Mouse (Mus musculus) forebrain, embryonic 14.5 days (tissue): ENCODE results near the gene Gramd4. TPM values are rescaled to one million over a fixed set of nuclear protein-coding genes. Genes with fewer than 3 reads are reported as not detected.
A peak's percentile ranks its signal among the peaks of the same experiment; 100 is the strongest.

Experiments used
- ATAC-seq: fragments of 200-750 bp; cut with Nextera tagmentation; 2 replicates; pipeline ENCODE4 v1.8.0; 2017; ENCODE audit warnings: mild to moderate bottlenecking, moderate library complexity
- DNase-seq: peaks from one replicate; pipeline ENCODE4 v3.0.0-alpha.2; 2015; ENCODE audit warnings: low spot score
- H3K27ac ChIP-seq: fragments of 300-500 bp; sonication (generic); 2 replicates; pipeline ENCODE4 v1.5.1; 2014; ENCODE audit warnings: low read depth, mild to moderate bottlenecking, control low read depth, low read length, moderate library complexity
- H3K27me3 ChIP-seq: fragments of 300-500 bp; sonication (generic); replicated peaks from 2 replicates; pipeline ENCODE4 v1.6.1; 2014; ENCODE audit warnings: low read length, control low read depth, mixed read lengths; ENCODE audit not compliant: control insufficient read depth, insufficient read depth
- H3K36me3 ChIP-seq: fragments of 300-500 bp; sonication (generic); 2 replicates; pipeline ENCODE4 v1.6.1; 2014; ENCODE audit warnings: low read length, control low read depth; ENCODE audit not compliant: control insufficient read depth, insufficient read depth
- H3K4me1 ChIP-seq: fragments of 300-500 bp; sonication (generic); 2 replicates; pipeline ENCODE4 v1.6.1; 2014; ENCODE audit warnings: antibody characterized with exemption, low read length, control low read depth; ENCODE audit not compliant: control insufficient read depth, insufficient read depth
- H3K4me2 ChIP-seq: fragments of 300-500 bp; sonication (generic); 2 replicates; pipeline ENCODE4 v1.6.1; 2014; ENCODE audit warnings: mild to moderate bottlenecking, control low read depth, low read length
- H3K4me3 ChIP-seq: fragments of 300-500 bp; sonication (generic); 2 replicates; pipeline ENCODE4 v1.5.1; 2014; ENCODE audit warnings: low read depth, low read length, control low read depth
- H3K9ac ChIP-seq: fragments of 300-500 bp; sonication (generic); 2 replicates; pipeline ENCODE4 v1.6.1; 2014; ENCODE audit warnings: mild to moderate bottlenecking, low read length, control low read depth, moderate library complexity
- H3K9me3 ChIP-seq: fragments of 300-500 bp; sonication (generic); replicated peaks from 2 replicates; pipeline ENCODE4 v1.6.1; 2016; ENCODE audit warnings: low read length, control low read depth, mixed read lengths; ENCODE audit not compliant: control insufficient read depth
- WGBS: fragments of 180-500 bp; shearing (Covaris S2); extraction: QIAGEN DNeasy Blood & Tissue Kit; methylation state at CpG from one replicate; pipeline ENCODE4 v1.1.7; 2014; 5-methylcytosine and 5-hydroxymethylcytosine counted together
- polyA plus RNA-seq: library from polyadenylated mRNA; unstranded; fragments of >200 nt; fragmentation: Nextera tagmentation; extraction: Ambion mirVana; gene quantifications from 2 replicates; pipeline ENCODE4 v1.2.1, GENCODE M21; 2014

The Gramd4 gene
- polyA plus RNA-seq, 1 experiment from 2014 or later, result 20.7 TPM

- DNase-seq (no peak), ATAC-seq (no peak)
- H3K36me3 ChIP-seq, result no peaks in the 10 kb centered on the region
- H3K27me3 ChIP-seq, result no peaks in the 10 kb centered on the region
- H3K4me2 ChIP-seq, result no peak overlapping the region
- no peak overlapping the region for H3K27ac ChIP-seq
- no peaks in the 10 kb centered on the region for H3K9me3 ChIP-seq
- WGBS, result 78% methylated on average over 5 of the region's 5 CpGs
- H3K4me3 ChIP-seq, result no peak overlapping the region
- H3K4me1 ChIP-seq, result peaks cover 23% of the 10 kb centered on the region
- H3K9ac ChIP-seq, result no peak overlapping the region
These were observed 22.0 kb downstream of the Gramd4 start for GRCm38 (mm10) chr15:86079467-86079866.

- 73% methylated on average over 4 of the region's 4 CpGs for WGBS
- Histone ChIP-seq H3K4me2 (no peak overlapping the region), H3K9ac (no peak overlapping the region), H3K27ac (no peak overlapping the region), H3K27me3 (no peaks in the 10 kb centered on the region), H3K9me3 (no peaks in the 10 kb centered on the region), H3K36me3 (no peaks in the 10 kb centered on the region), H3K4me1 (peaks cover 27% of the 10 kb centered on the region), H3K4me3 (no peak overlapping the region)
- ATAC-seq, result no peak
- DNase-seq, result no peak
These were observed 22.4 kb downstream of the Gramd4 start for GRCm38 (mm10) chr15:86079876-86080275.

GRCm38 (mm10) chr15:86080408-86080807, 22.9 kb downstream of the Gramd4 start:
- no peak for DNase-seq
- 75% methylated on average over 1 of the region's 1 CpGs for WGBS
- Histone ChIP-seq H3K27ac (no peak overlapping the region), H3K4me2 (no peak overlapping the region), H3K4me1 (peaks cover 32% of the 10 kb centered on the region), H3K27me3 (no peaks in the 10 kb centered on the region), H3K4me3 (no peak overlapping the region), H3K9me3 (no peaks in the 10 kb centered on the region), H3K9ac (no peak overlapping the region), H3K36me3 (no peaks in the 10 kb centered on the region)
- ATAC-seq, result no peak

- ATAC-seq, result no peak
These were observed 24.2 kb downstream of the Gramd4 start for GRCm38 (mm10) chr15:86081654-86082053.

GRCm38 (mm10) chr15:86082551-86082961, 25.1 kb downstream of the Gramd4 start:
- H3K9me3 ChIP-seq, result no peaks in the 10 kb centered on the region
- no peaks in the 10 kb centered on the region for H3K27me3 ChIP-seq
- H3K4me2 ChIP-seq, result no peak overlapping the region
- DNase-seq, result no peak
- ATAC-seq, result no peak
- H3K4me3 ChIP-seq, result no peak overlapping the region
- WGBS, result 74% methylated on average over 11 of the region's 11 CpGs
- no peak overlapping the region; the same call in 1 of the 2 replicates for H3K27ac ChIP-seq
- H3K4me1 ChIP-seq, result peaks cover 52% of the 10 kb centered on the region
- H3K9ac ChIP-seq, result no peak overlapping the region
- H3K36me3 ChIP-seq, result no peaks in the 10 kb centered on the region

More at GRCm38 (mm10) chr15:86081654-86082053, 24.2 kb downstream of the Gramd4 start:
- Histone ChIP-seq H3K36me3 (no peaks in the 10 kb centered on the region), H3K9me3 (no peaks in the 10 kb centered on the region), H3K27ac (0 out of 2 replicates have a peak overlapping the region, but pooled peaks have one; percentile 21), H3K4me1 (peaks cover 44% of the 10 kb centered on the region), H3K27me3 (no peaks in the 10 kb centered on the region), H3K9ac (no peak overlapping the region), H3K4me2 (no peak overlapping the region), H3K4me3 (no peak overlapping the region)
- no peak for DNase-seq
- WGBS, result 62% methylated on average over 12 of the region's 12 CpGs

GRCm38 (mm10) chr15:86083261-86083741, 25.8 kb downstream of the Gramd4 start:
- no peak overlapping the region for H3K4me3 ChIP-seq
- H3K27me3 ChIP-seq, result no peaks in the 10 kb centered on the region
- H3K27ac ChIP-seq, result no peak overlapping the region
- H3K9me3 ChIP-seq, result no peaks in the 10 kb centered on the region
- H3K36me3 ChIP-seq, result no peaks in the 10 kb centered on the region
- no peak overlapping the region for H3K4me2 ChIP-seq
- peak overlapping the region; percentile 17; the same call in 1 of the 2 replicates for H3K9ac ChIP-seq
- WGBS, result 48% methylated on average over 6 of the region's 6 CpGs
- peaks cover 60% of the 10 kb centered on the region for H3K4me1 ChIP-seq
- DNase-seq, result no peak
- no peak for ATAC-seq

GRCm38 (mm10) chr15:86085301-86086225, 28.1 kb downstream of the Gramd4 start:
- Histone ChIP-seq H3K4me3 (no peak overlapping the region), H3K27ac (peak overlapping the region; percentile 84), H3K4me1 (peaks cover 64% of the 10 kb centered on the region), H3K36me3 (no peaks in the 10 kb centered on the region), H3K27me3 (no peaks in the 10 kb centered on the region), H3K4me2 (peak overlapping the region; percentile 24), H3K9ac (no peak overlapping the region), H3K9me3 (no peaks in the 10 kb centered on the region)
- peak; percentile 42 for ATAC-seq
- peak; percentile 75 for DNase-seq
- WGBS, result 20% methylated on average over 17 of the region's 17 CpGs

GRCm38 (mm10) chr15:86086291-86086706, 28.8 kb downstream of the Gramd4 start:
- Histone ChIP-seq H3K36me3 (no peaks in the 10 kb centered on the region), H3K4me3 (no peak overlapping the region), H3K9ac (peak overlapping the region; percentile 47), H3K4me1 (peaks cover 64% of the 10 kb centered on the region), H3K4me2 (peak overlapping the region; percentile 24; the same call in 1 of the 2 replicates), H3K27me3 (no peaks in the 10 kb centered on the region), H3K27ac (peak overlapping the region; percentile 84), H3K9me3 (no peaks in the 10 kb centered on the region)
- WGBS, result 7% methylated on average over 8 of the region's 8 CpGs
- DNase-seq (peak; percentile 89), ATAC-seq (peak; percentile 63)
